Mouse (Mus musculus): ENCODE results near the gene Prm2. TPM values are rescaled to one million over a fixed set of nuclear protein-coding genes. Genes with fewer than 3 reads are reported as not detected.
A peak's percentile ranks its signal among the peaks of the same experiment; 100 is the strongest.
"Not testable (repeated sequence)": the region's sequence is repeated elsewhere in the genome, so short reads cannot be mapped to it uniquely, and the experiment has no call there.

Prm2 gene
- polyA plus RNA-seq, 1 experiment from 2014 or later: not detected

DNA sequence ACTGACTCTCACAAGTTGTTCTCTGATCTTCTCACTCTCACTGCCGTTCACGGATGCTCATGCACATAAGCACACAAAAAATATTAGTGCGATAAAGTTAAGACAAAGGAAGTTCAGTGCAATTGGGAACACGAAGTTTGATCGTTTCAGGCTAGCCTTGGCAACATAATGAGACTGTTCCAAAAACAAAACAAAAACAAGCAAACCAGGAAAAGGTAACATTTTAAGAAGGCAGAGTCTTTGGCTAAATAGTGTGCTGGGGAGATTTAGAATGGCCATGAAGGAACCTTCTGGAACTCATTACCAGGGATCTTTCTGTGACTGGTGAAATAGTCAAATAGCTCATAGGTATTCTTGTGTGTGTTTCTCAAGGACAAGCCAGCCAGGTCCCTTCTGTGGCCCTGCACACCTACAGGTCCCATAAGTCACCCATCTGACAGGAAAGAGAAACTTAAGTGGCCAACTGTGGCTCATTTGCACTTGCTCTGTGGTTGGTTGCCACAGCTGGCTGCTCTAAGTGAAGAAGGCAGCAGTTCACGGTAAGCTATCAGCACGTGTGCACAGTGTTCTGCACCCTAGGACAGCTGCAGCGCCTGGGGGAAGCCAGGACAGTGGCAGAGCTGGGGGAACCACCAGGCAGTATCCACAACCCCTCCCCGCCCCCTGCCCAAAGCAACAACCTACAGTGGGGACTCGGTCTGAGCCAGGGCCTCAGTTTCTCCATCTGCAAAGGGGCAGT is 10.0 kb upstream of the Prm2 start, which contains the start of gene Prm1:
TSS of gene Prm1 (minus strand) at position 51 of the 739 bp plus-strand sequence.
- ATAC-seq: no peak
- Histone ChIP-seq H3K4me2 (no peak within 1 kb of the TSS), H3K27me3 (replicated peaks) (peaks cover 47% of the 10 kb centered on the region), H3K4me1 (no peaks in the 10 kb centered on the region), H3K27ac (no peak within 1 kb of the TSS), H3K4me3 (no peak within 1 kb of the TSS), H3K36me3 (no peaks in the 10 kb centered on the region), H3K9me3 (replicated peaks) (no peaks in the 10 kb centered on the region), H3K9ac (no peak within 1 kb of the TSS)
- 61% methylated on average over 10 of the region's 10 CpGs for WGBS (ENCODE audit: insufficient replicate concordance)

DNA sequence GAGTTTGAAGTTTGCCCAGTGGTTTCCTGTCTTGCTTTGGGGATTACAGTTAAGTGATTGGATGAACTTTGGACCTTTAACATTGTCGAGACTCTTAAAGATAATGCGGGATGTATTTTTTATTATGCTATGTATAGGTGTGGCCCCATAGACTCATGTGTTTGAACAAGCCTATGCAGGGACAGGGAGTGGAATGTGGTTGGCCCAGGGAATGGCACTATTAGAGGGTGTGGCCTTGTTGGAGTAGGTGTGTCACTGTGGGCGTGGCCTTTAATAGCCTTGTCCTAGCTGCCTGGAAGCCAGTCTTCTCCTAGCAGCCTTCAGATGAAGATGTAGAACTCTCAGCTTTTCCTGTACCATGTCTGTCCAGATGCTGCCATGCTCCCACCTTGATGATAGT is 6.5 kb upstream of the Prm2 start:
- 76% methylated on average over 3 of the region's 3 CpGs for WGBS (ENCODE audit: insufficient replicate concordance)

DNA sequence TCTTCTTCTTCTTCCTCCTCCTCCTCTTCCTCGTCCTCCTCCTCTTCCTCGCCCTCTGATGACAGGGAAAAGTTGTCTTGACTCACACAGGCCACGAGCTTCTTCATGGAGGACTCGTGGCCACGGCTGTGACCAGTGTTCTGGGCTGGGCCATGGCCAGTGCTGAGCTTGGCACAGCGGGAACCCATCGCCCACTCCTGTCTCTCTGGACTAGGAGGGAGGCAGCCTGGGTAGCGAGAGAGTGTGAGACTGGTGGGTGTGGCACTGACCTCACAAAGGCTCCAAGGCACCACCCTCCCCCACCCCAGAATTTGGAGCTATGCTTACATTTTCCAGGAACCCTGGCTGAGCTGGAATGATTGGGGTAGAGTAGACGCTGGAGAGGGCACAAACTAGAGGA is 5.2 kb downstream of the Prm2 start, which contains the start of gene Prm3:
TSS of gene Prm3 (minus strand) at position 213 of the 400 bp plus-strand sequence.
- no peaks in the 10 kb centered on the region for H3K36me3 ChIP-seq
- peaks cover 74% of the 10 kb centered on the region for H3K27me3 ChIP-seq (replicated peaks)
- H3K9me3 ChIP-seq (replicated peaks): no peaks in the 10 kb centered on the region
- H3K4me3 ChIP-seq: no peak within 1 kb of the TSS
- 48% methylated on average over 9 of the region's 9 CpGs for WGBS (ENCODE audit: insufficient replicate concordance)
- peaks cover 12% of the 10 kb centered on the region for H3K4me1 ChIP-seq
- no peak within 1 kb of the TSS for H3K4me2 ChIP-seq
- H3K27ac ChIP-seq: no peak within 1 kb of the TSS
- H3K9ac ChIP-seq: no peak within 1 kb of the TSS
- no peak for ATAC-seq

More for the DNA sequence above, 6.5 kb upstream of the Prm2 start:
- peaks cover 36% of the 10 kb centered on the region for H3K27me3 ChIP-seq (replicated peaks)
- not testable (repeated sequence) for H3K36me3 ChIP-seq; ATAC-seq; H3K4me3 ChIP-seq; H3K4me2 ChIP-seq; H3K9me3 ChIP-seq (replicated peaks); H3K27ac ChIP-seq; H3K4me1 ChIP-seq; H3K9ac ChIP-seq

DNA sequence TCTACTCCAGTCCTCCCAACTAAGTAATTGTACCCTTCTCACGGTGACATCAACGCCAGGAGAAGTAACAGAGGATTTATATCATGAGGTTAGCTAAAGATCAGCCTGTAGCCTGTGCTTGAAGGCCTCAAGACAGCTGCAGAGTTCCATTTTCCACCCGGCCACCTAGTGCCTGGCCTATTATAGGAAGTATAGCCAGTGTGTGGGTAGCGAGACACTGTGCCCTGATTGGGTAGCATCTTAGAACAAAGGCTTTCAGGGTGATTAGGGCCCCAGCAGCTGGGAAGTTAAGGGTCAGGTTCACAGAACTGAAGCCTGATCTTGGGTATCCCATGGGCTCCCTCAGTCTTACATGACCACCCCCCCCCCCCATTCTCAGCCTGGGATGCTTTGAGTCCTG is 7.1 kb downstream of the Prm2 start:
- no peak for ATAC-seq
- Histone ChIP-seq H3K4me2 (no peak overlapping the region), H3K4me1 (peaks cover 27% of the 10 kb centered on the region), H3K9me3 (replicated peaks) (no peaks in the 10 kb centered on the region), H3K9ac (no peak overlapping the region), H3K36me3 (no peaks in the 10 kb centered on the region), H3K4me3 (no peak overlapping the region), H3K27me3 (replicated peaks) (peaks cover 71% of the 10 kb centered on the region), H3K27ac (no peak overlapping the region)
- WGBS (ENCODE audit: insufficient replicate concordance): 62% methylated on average over 4 of the region's 4 CpGs

DNA sequence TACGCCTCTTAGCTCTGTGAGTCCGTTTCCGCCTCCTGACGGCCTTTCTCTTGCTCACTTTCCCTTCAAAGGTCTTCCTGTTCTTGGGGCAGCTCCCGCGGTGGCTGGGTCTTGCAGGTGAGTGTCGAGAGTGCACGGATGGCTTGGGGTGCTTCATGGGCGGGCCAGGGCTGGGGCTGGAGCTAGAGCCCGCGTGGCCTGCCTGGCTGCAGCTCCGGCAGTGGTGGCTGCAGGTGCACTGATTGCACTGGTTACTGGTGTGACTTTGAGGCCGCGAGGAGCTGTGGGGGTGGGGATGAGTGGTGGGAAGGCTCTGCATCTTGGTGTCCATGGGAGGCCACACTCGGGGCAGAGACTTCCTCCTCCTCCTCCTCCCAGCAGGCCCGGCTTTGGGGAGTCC is 7.7 kb downstream of the Prm2 start, which contains the start of gene Tnp2:
TSS of gene Tnp2 (minus strand) at position 390 of the 400 bp plus-strand sequence.
- Histone ChIP-seq H3K4me3 (no peak within 1 kb of the TSS), H3K4me2 (no peak within 1 kb of the TSS), H3K9me3 (replicated peaks) (no peaks in the 10 kb centered on the region), H3K4me1 (peaks cover 32% of the 10 kb centered on the region), H3K9ac (no peak within 1 kb of the TSS), H3K27me3 (replicated peaks) (peaks cover 71% of the 10 kb centered on the region), H3K36me3 (no peaks in the 10 kb centered on the region), H3K27ac (no peak within 1 kb of the TSS)
- WGBS (ENCODE audit: insufficient replicate concordance): 49% methylated on average over 16 of the region's 16 CpGs
- ATAC-seq: no peak

DNA sequence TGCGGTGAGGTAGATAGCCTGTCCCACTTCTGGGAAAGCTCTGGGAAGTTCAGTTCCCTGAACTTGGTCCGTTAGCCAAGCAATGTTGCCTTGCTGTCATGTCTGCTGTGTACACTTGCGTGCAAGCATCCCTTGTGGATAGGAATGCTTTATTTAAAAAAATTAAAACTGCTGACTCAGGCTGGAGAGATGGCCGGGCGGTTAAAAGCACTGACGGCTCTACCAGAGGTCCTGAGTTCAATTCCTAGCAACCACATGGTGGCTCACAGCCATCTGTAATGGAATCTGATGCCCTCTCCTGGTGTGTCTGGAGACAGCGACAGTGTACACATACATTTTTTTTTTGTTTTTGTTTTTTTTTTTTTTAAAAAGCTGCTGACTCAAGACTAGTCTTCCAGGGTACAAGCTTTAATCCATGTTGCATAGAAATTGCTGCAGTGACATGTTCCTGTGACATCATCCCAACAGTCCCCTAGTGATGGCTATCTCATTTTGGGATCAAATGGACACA is 8.3 kb downstream of the Prm2 start:
- H3K27ac ChIP-seq: no peak overlapping the region
- peaks cover 38% of the 10 kb centered on the region for H3K4me1 ChIP-seq
- no peak overlapping the region for H3K4me3 ChIP-seq
- WGBS (ENCODE audit: insufficient replicate concordance): 65% methylated on average over 7 of the region's 7 CpGs
- no peaks in the 10 kb centered on the region for H3K36me3 ChIP-seq
- ATAC-seq: no peak
- H3K9ac ChIP-seq: no peak overlapping the region
- no peaks in the 10 kb centered on the region for H3K9me3 ChIP-seq (replicated peaks)
- no peak overlapping the region for H3K4me2 ChIP-seq
- peaks cover 75% of the 10 kb centered on the region for H3K27me3 ChIP-seq (replicated peaks)

DNA sequence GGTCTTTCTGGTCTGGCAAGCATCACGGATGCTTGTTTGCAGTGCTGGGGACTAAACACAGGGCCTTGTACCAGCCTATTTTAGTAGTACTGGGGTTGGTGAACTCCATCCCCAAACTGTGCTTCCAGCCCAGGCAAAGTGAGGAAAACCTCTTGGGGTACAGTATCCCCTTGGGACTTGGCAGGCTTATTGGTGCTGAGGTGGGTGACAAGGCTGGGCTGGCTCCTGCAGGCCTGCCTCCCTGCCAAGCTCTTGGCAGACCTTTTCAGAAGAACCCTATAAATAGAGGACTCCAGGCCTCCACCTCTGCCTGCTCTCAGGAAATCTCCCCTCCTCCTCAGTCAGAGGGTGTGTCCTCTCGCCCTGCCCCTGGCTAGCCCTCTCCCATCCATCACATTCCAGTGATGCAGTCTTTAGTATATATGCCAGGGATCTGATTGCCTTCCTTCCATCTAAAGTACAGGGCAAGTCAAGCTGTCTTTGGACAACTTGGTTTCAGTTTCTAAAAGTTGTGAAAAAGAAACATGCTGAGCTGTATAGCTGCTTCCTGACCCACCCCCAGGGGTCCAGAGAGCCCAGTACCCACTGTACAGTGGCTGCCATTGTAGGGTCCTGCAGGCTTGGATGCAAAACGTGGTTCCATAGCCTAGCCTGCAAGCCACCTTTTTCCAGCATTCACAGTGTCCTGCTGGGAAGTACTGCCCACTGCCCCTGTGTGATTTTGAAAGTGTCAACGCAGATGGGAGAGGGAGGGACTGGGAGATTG is 9.0 kb downstream of the Prm2 start:
- ATAC-seq: no peak
- Histone ChIP-seq H3K4me2 (peak overlapping the region; percentile 99), H3K9ac (no peak overlapping the region), H3K27ac (no peak overlapping the region), H3K36me3 (no peaks in the 10 kb centered on the region), H3K4me1 (peaks cover 41% of the 10 kb centered on the region), H3K9me3 (replicated peaks) (no peaks in the 10 kb centered on the region), H3K27me3 (replicated peaks) (peaks cover 75% of the 10 kb centered on the region), H3K4me3 (no peak overlapping the region; the same call in 1 of the 2 replicates)
- WGBS (ENCODE audit: insufficient replicate concordance): 60% methylated on average over 4 of the region's 4 CpGs

DNA sequence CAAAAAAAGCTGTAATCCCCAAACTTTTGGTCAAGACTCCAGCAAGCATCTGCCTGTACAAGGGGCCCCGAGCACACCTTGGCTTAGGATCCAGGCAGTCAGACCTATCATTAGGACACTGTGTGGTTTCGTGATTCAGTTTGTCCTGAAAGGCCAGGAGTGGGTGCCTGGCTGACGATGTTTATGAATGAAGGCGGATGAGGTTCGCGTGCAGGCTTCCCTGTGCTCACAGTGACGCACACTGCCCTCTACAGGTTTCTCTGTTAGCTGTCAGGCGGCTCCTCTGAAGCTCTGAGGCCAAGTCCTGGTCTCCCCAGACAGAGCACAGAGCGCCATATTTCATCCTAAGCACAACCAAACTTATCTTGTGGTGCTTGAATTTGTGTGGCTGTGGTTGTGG is 9.6 kb downstream of the Prm2 start:
- Histone ChIP-seq H3K4me3 (peak overlapping the region; percentile 81), H3K36me3 (no peaks in the 10 kb centered on the region), H3K9me3 (replicated peaks) (no peaks in the 10 kb centered on the region), H3K4me1 (peaks cover 41% of the 10 kb centered on the region), H3K9ac (peak overlapping the region; percentile 76), H3K27me3 (replicated peaks) (peaks cover 75% of the 10 kb centered on the region), H3K4me2 (peak overlapping the region; percentile 99), H3K27ac (peak overlapping the region; percentile 82)
- peak; percentile 50 for ATAC-seq
- WGBS (ENCODE audit: insufficient replicate concordance): under 1% methylated on average over 9 of the region's 9 CpGs

DNA sequence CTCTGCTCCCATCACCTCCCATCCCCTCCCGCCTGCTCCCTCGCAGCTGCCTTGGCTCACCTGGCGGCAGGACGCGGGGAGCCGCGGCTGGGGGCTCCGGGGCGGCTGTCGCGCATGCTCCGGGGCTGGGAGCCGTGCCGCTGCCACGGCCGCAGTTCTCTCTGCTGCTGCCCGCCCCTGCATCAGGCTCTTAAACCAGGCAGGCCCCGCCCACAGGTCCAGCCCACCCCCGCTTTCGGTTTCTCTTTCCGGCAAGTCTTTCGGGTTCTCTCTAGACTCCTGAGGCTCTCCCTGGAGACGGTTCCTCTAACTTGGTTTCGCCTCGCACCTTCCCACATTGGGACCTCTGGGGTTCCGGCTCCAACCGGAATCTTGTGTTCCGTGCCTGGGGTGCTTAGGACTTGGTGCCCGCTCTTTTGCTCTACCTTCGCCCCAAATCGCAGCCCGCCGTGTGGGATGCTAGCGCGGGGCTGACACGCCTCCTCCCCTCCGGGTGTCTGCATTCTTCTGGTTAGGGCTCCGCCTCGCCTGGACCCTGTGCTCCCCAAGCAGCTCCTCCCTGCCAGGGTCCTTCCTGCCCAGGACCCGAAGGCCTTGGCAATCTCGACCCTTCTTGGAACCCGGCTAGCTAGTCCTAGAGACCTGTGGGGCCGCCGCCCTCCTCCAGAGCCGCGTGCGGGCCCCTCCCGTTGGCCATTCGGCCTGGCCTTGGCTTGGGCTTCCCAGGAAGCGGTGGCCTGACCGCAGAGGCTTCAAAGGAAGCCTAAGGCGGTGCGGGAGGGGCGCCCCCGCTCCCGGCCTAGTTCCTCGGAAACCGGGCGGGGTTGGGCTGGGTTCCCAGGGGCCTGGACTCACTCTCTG is 10.3 kb downstream of the Prm2 start, which contains the start of gene Socs1:
TSS of gene Socs1 (minus strand) at position 166 of the 861 bp plus-strand sequence.
- peak within 1 kb of the TSS; percentile 99 for H3K4me2 ChIP-seq
- under 1% methylated on average over 59 of the region's 59 CpGs for WGBS (ENCODE audit: insufficient replicate concordance)
- peak within 1 kb of the TSS; percentile 81 for H3K4me3 ChIP-seq
- H3K36me3 ChIP-seq: no peaks in the 10 kb centered on the region
- no peaks in the 10 kb centered on the region for H3K9me3 ChIP-seq (replicated peaks)
- peak; percentile 79 for ATAC-seq
- H3K9ac ChIP-seq: peak within 1 kb of the TSS; percentile 76
- peak within 1 kb of the TSS; percentile 82 for H3K27ac ChIP-seq
- peaks cover 41% of the 10 kb centered on the region for H3K4me1 ChIP-seq
- H3K27me3 ChIP-seq (replicated peaks): peaks cover 74% of the 10 kb centered on the region

DNA sequence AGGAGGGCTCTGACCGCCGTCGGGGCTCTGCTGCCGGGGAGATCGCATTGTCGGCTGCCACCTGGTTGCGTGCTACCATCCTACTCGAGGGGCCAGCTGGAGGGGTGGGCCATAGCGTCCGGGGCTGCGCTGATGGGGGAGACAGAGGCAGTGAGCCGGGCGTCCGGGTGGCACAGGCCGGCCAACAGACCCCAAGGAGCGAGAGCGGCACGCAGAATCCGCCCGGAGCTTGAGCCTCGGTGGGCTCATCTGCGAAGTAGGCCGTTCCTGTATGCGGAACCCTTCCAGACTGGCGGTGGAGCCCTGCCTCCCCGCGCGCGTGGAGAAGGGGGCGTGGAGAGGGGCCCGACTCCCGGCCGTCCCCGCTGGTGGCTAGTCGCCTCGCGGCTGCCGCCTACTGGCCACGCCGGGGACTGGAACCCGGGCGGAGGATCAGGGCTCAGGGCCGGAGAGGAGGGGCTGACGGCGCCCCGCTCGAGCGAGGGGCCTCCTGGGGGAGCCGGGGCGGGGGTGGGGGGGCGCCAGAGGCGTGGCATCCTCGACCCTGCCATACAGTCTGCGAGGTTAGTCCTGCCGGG is 11.1 kb downstream of the Prm2 start:
- Histone ChIP-seq H3K9me3 (replicated peaks) (no peaks in the 10 kb centered on the region), H3K36me3 (no peaks in the 10 kb centered on the region), H3K4me2 (peak overlapping the region; percentile 99), H3K4me1 (peaks cover 41% of the 10 kb centered on the region), H3K4me3 (peak overlapping the region; percentile 81), H3K27ac (peak overlapping the region; percentile 82), H3K9ac (peak overlapping the region; percentile 76), H3K27me3 (replicated peaks) (peaks cover 71% of the 10 kb centered on the region)
- WGBS (ENCODE audit: insufficient replicate concordance): under 1% methylated on average over 54 of the region's 55 CpGs
- peak; percentile 67 for ATAC-seq

Measured in liver, embryonic 12.5 days (tissue).